Mouse (Mus musculus): ENCODE data around the gene Cd101. TPM values are rescaled to one million over a fixed set of nuclear protein-coding genes. Genes with fewer than 3 reads are reported as not detected.

Gene Cd101
- polyA plus RNA-seq, 1 experiment from 2014 or later, result 0.05 TPM

- WGBS, result 64% methylated on average over 10 of the region's 10 CpGs
- H3K4me1 ChIP-seq (replicated peaks; ENCODE audit: control insufficient read depth, insufficient read depth, low read length), result no peaks in the 10 kb centered on the region
- ATAC-seq (ENCODE audit: low FRiP score), result no peak
- H3K36me3 ChIP-seq (ENCODE audit: control insufficient read depth, insufficient read depth, low read length), result no peaks in the 10 kb centered on the region
- H3K27me3 ChIP-seq (ENCODE audit: control insufficient read depth, insufficient read depth, low read length), result no peaks in the 10 kb centered on the region
- no peak overlapping the region for H3K4me3 ChIP-seq (ENCODE audit: low read depth, low read length)
- no peaks in the 10 kb centered on the region for H3K9me3 ChIP-seq (ENCODE audit: control insufficient read depth, low read length)
- no peak for DNase-seq (ENCODE audit: low spot score)
- no peak overlapping the region for H3K4me2 ChIP-seq (replicated peaks; ENCODE audit: low read depth, low read length)
- no peak overlapping the region for H3K9ac ChIP-seq (ENCODE audit: low read depth, low read length)
- no peak overlapping the region for H3K27ac ChIP-seq (ENCODE audit: low read depth, low read length)
These were observed 41.0 kb upstream of the Cd101 start for GRCm38 (mm10) chr3:101070230-101070795.

GRCm38 (mm10) chr3:101068701-101069100 lies 39.3 kb upstream of the Cd101 start:
- Histone ChIP-seq H3K4me3 (ENCODE audit: low read depth, low read length) (no peak overlapping the region), H3K27me3 (ENCODE audit: control insufficient read depth, insufficient read depth, low read length) (no peaks in the 10 kb centered on the region), H3K9me3 (ENCODE audit: control insufficient read depth, low read length) (no peaks in the 10 kb centered on the region), H3K27ac (ENCODE audit: low read depth, low read length) (no peak overlapping the region), H3K36me3 (ENCODE audit: control insufficient read depth, insufficient read depth, low read length) (no peaks in the 10 kb centered on the region), H3K4me1 (replicated peaks; ENCODE audit: control insufficient read depth, insufficient read depth, low read length) (no peaks in the 10 kb centered on the region), H3K9ac (ENCODE audit: low read depth, low read length) (no peak overlapping the region), H3K4me2 (replicated peaks; ENCODE audit: low read depth, low read length) (no peak overlapping the region)
- ATAC-seq (ENCODE audit: low FRiP score) (no peak), DNase-seq (ENCODE audit: low spot score) (no peak)
- 75% methylated on average over 5 of the region's 5 CpGs for WGBS

- Histone ChIP-seq H3K36me3 (ENCODE audit: control insufficient read depth, insufficient read depth, low read length) (no peaks in the 10 kb centered on the region), H3K4me2 (replicated peaks; ENCODE audit: low read depth, low read length) (no peak overlapping the region), H3K27me3 (ENCODE audit: control insufficient read depth, insufficient read depth, low read length) (no peaks in the 10 kb centered on the region), H3K4me3 (ENCODE audit: low read depth, low read length) (no peak overlapping the region), H3K27ac (ENCODE audit: low read depth, low read length) (no peak overlapping the region), H3K9me3 (ENCODE audit: control insufficient read depth, low read length) (no peaks in the 10 kb centered on the region), H3K4me1 (replicated peaks; ENCODE audit: control insufficient read depth, insufficient read depth, low read length) (no peaks in the 10 kb centered on the region), H3K9ac (ENCODE audit: low read depth, low read length) (no peak overlapping the region)
- no peak for ATAC-seq (ENCODE audit: low FRiP score)
- 87% methylated on average over 6 of the region's 6 CpGs for WGBS
- DNase-seq (ENCODE audit: low spot score), result no peak
These were observed 36.8 kb upstream of the Cd101 start for GRCm38 (mm10) chr3:101066175-101066574.

GRCm38 (mm10) chr3:101061865-101062585 lies 32.7 kb upstream of the Cd101 start:
- no peak for ATAC-seq (ENCODE audit: low FRiP score)

GRCm38 (mm10) chr3:101059214-101059613 lies 29.9 kb upstream of the Cd101 start:
- no peak overlapping the region for H3K27ac ChIP-seq (ENCODE audit: low read depth, low read length)
- no peak overlapping the region for H3K9ac ChIP-seq (ENCODE audit: low read depth, low read length)
- ATAC-seq (ENCODE audit: low FRiP score) (no peak), DNase-seq (ENCODE audit: low spot score) (no peak)
- H3K9me3 ChIP-seq (ENCODE audit: control insufficient read depth, low read length), result no peaks in the 10 kb centered on the region
- H3K4me2 ChIP-seq (replicated peaks; ENCODE audit: low read depth, low read length), result no peak overlapping the region
- no peaks in the 10 kb centered on the region for H3K27me3 ChIP-seq (ENCODE audit: control insufficient read depth, insufficient read depth, low read length)
- 87% methylated on average over 4 of the region's 4 CpGs for WGBS
- H3K4me1 ChIP-seq (replicated peaks; ENCODE audit: control insufficient read depth, insufficient read depth, low read length), result no peaks in the 10 kb centered on the region
- H3K36me3 ChIP-seq (ENCODE audit: control insufficient read depth, insufficient read depth, low read length), result no peaks in the 10 kb centered on the region
- H3K4me3 ChIP-seq (ENCODE audit: low read depth, low read length), result no peak overlapping the region

More at GRCm38 (mm10) chr3:101061865-101062585, 32.7 kb upstream of the Cd101 start:
- H3K9ac ChIP-seq (ENCODE audit: low read depth, low read length), result no peak overlapping the region
- DNase-seq (ENCODE audit: low spot score), result no peak
- H3K9me3 ChIP-seq (ENCODE audit: control insufficient read depth, low read length), result no peaks in the 10 kb centered on the region
- no peaks in the 10 kb centered on the region for H3K4me1 ChIP-seq (replicated peaks; ENCODE audit: control insufficient read depth, insufficient read depth, low read length)
- no peak overlapping the region for H3K4me2 ChIP-seq (replicated peaks; ENCODE audit: low read depth, low read length)
- no peaks in the 10 kb centered on the region for H3K27me3 ChIP-seq (ENCODE audit: control insufficient read depth, insufficient read depth, low read length)
- no peaks in the 10 kb centered on the region for H3K36me3 ChIP-seq (ENCODE audit: control insufficient read depth, insufficient read depth, low read length)
- WGBS, result 93% methylated on average over 7 of the region's 7 CpGs
- H3K27ac ChIP-seq (ENCODE audit: low read depth, low read length), result no peak overlapping the region
- no peak overlapping the region for H3K4me3 ChIP-seq (ENCODE audit: low read depth, low read length)

GRCm38 (mm10) chr3:101058203-101058602 lies 28.8 kb upstream of the Cd101 start:
- Histone ChIP-seq H3K9me3 (ENCODE audit: control insufficient read depth, low read length) (no peaks in the 10 kb centered on the region), H3K4me3 (ENCODE audit: low read depth, low read length) (no peak overlapping the region), H3K4me2 (replicated peaks; ENCODE audit: low read depth, low read length) (no peak overlapping the region), H3K36me3 (ENCODE audit: control insufficient read depth, insufficient read depth, low read length) (no peaks in the 10 kb centered on the region), H3K27ac (ENCODE audit: low read depth, low read length) (no peak overlapping the region), H3K9ac (ENCODE audit: low read depth, low read length) (no peak overlapping the region), H3K27me3 (ENCODE audit: control insufficient read depth, insufficient read depth, low read length) (no peaks in the 10 kb centered on the region), H3K4me1 (replicated peaks; ENCODE audit: control insufficient read depth, insufficient read depth, low read length) (no peaks in the 10 kb centered on the region)
- ATAC-seq (ENCODE audit: low FRiP score), result no peak
- DNase-seq (ENCODE audit: low spot score), result no peak
- WGBS, result 95% methylated on average over 2 of the region's 2 CpGs

- Histone ChIP-seq H3K4me1 (replicated peaks; ENCODE audit: control insufficient read depth, insufficient read depth, low read length) (no peaks in the 10 kb centered on the region), H3K4me2 (replicated peaks; ENCODE audit: low read depth, low read length) (no peak overlapping the region), H3K4me3 (ENCODE audit: low read depth, low read length) (no peak overlapping the region), H3K27ac (ENCODE audit: low read depth, low read length) (no peak overlapping the region), H3K9ac (ENCODE audit: low read depth, low read length) (no peak overlapping the region), H3K9me3 (ENCODE audit: control insufficient read depth, low read length) (no peaks in the 10 kb centered on the region), H3K36me3 (ENCODE audit: control insufficient read depth, insufficient read depth, low read length) (no peaks in the 10 kb centered on the region), H3K27me3 (ENCODE audit: control insufficient read depth, insufficient read depth, low read length) (no peaks in the 10 kb centered on the region)
- ATAC-seq (ENCODE audit: low FRiP score) (no peak), DNase-seq (ENCODE audit: low spot score) (no peak)
- 88% methylated on average over 8 of the region's 8 CpGs for WGBS
These were observed 25.9 kb upstream of the Cd101 start for GRCm38 (mm10) chr3:101055216-101055615.

- Histone ChIP-seq H3K9ac (ENCODE audit: low read depth, low read length) (no peak overlapping the region), H3K36me3 (ENCODE audit: control insufficient read depth, insufficient read depth, low read length) (no peaks in the 10 kb centered on the region), H3K9me3 (ENCODE audit: control insufficient read depth, low read length) (no peaks in the 10 kb centered on the region), H3K27me3 (ENCODE audit: control insufficient read depth, insufficient read depth, low read length) (no peaks in the 10 kb centered on the region), H3K4me3 (ENCODE audit: low read depth, low read length) (no peak overlapping the region), H3K27ac (ENCODE audit: low read depth, low read length) (no peak overlapping the region), H3K4me1 (replicated peaks; ENCODE audit: control insufficient read depth, insufficient read depth, low read length) (no peaks in the 10 kb centered on the region), H3K4me2 (replicated peaks; ENCODE audit: low read depth, low read length) (no peak overlapping the region)
- DNase-seq (ENCODE audit: low spot score), result no peak
- WGBS, result 83% methylated on average over 4 of the region's 4 CpGs
- no peak for ATAC-seq (ENCODE audit: low FRiP score)
These were observed 22.2 kb upstream of the Cd101 start for GRCm38 (mm10) chr3:101051601-101052000.

- no peak for ATAC-seq (ENCODE audit: low FRiP score)
- Histone ChIP-seq H3K36me3 (ENCODE audit: control insufficient read depth, insufficient read depth, low read length) (no peaks in the 10 kb centered on the region), H3K4me2 (replicated peaks; ENCODE audit: low read depth, low read length) (no peak overlapping the region), H3K27me3 (ENCODE audit: control insufficient read depth, insufficient read depth, low read length) (no peaks in the 10 kb centered on the region), H3K9ac (ENCODE audit: low read depth, low read length) (no peak overlapping the region), H3K27ac (ENCODE audit: low read depth, low read length) (no peak overlapping the region), H3K4me1 (replicated peaks; ENCODE audit: control insufficient read depth, insufficient read depth, low read length) (no peaks in the 10 kb centered on the region), H3K4me3 (ENCODE audit: low read depth, low read length) (no peak overlapping the region), H3K9me3 (ENCODE audit: control insufficient read depth, low read length) (no peaks in the 10 kb centered on the region)
- WGBS, result 68% methylated on average over 9 of the region's 9 CpGs
- DNase-seq (ENCODE audit: low spot score), result no peak
These were observed 20.6 kb upstream of the Cd101 start for GRCm38 (mm10) chr3:101049997-101050396.
